33 mouse cellular contexts compared by ENCODE assay signal in genomic region chr11:50942386-50942785, GRCm38 (mm10). TPM values are rescaled to one million over a fixed set of nuclear protein-coding genes. Genes with fewer than 3 reads are reported as not detected.
"Had no signal": no experiment of that assay in that cellular context is flagged by ENCODE, and none has a peak within 500 bp of the region (broad histone marks: within the 10 kb centered on the region; RNA-seq: fewer than 3 reads in every experiment).

No protein-coding gene starts in this region.

- H3K27me3 ChIP-seq: intestine, embryonic 15.5 days; liver, embryonic 13.5 days; midbrain, embryonic 13.5 days; neural tube, embryonic 13.5 days; stomach, embryonic 15.5 days had no signal

- H3K27ac ChIP-seq: intestine, embryonic 15.5 days; left cerebral cortex, adult 2 months; liver, embryonic 13.5 days; midbrain, embryonic 10.5 days; midbrain, embryonic 13.5 days; neural tube, embryonic 13.5 days; stomach, embryonic 15.5 days had no signal

- H3K4me1 ChIP-seq: intestine, embryonic 15.5 days; liver, embryonic 13.5 days; midbrain, embryonic 10.5 days; midbrain, embryonic 13.5 days; neural tube, embryonic 13.5 days; stomach, embryonic 15.5 days had no signal

- H3K9me3 ChIP-seq: intestine, embryonic 15.5 days; liver, embryonic 13.5 days; midbrain, embryonic 10.5 days; midbrain, embryonic 13.5 days; neural tube, embryonic 13.5 days; stomach, embryonic 15.5 days had no signal

- DNase-seq: kidney, adult 18-20 months; kidney, adult 9 months; kidney, postnatal 25 days; layer of hippocampus, postnatal 36 days; liver, embryonic 13.5 days; lung, adult 2 months; lung, postnatal 14 days; lung, postnatal 4 days; retina, postnatal 1 day; right cerebral cortex, postnatal 25 days; spleen, adult 18-20 months; thymus, adult 2 months; thymus, postnatal 25 days had no signal

- H3K36me3 ChIP-seq: intestine, embryonic 15.5 days; liver, embryonic 13.5 days; midbrain, embryonic 10.5 days; midbrain, embryonic 13.5 days; neural tube, embryonic 13.5 days; stomach, embryonic 15.5 days had no signal

- ATAC-seq: intestine, embryonic 15.5 days; midbrain, embryonic 13.5 days; midbrain, embryonic 16.5 days had no signal

- H3K4me2 ChIP-seq: intestine, embryonic 15.5 days; liver, embryonic 13.5 days; midbrain, embryonic 13.5 days; neural tube, embryonic 13.5 days; stomach, embryonic 15.5 days had no signal

- H3K4me3 ChIP-seq: intestine, embryonic 15.5 days; left cerebral cortex, adult 2 months; liver, embryonic 13.5 days; midbrain, embryonic 10.5 days; midbrain, embryonic 13.5 days; myocyte; neural tube, embryonic 13.5 days; stomach, embryonic 15.5 days had no signal

- H3K9ac ChIP-seq: intestine, embryonic 15.5 days; liver, embryonic 13.5 days; midbrain, embryonic 13.5 days; neural tube, embryonic 13.5 days; stomach, embryonic 15.5 days had no signal

RNA-seq across cellular contexts. Expression of gene 4933414I15Rik, which starts 1.2 kb away (rescaled TPM):
- total RNA-seq: layer of hippocampus, adult 8-10 months; layer of hippocampus, postnatal 10 days; layer of hippocampus, postnatal 36 days; left cerebral cortex, adult 2 months; left cerebral cortex, postnatal 10 days; left cerebral cortex, postnatal 36 days; liver, adult 2 months; megakaryocyte progenitor cell, adult 5-6 weeks; monocyte, adult 5-6 weeks; neutrophil, adult 5-6 weeks had no signal
- polyA plus RNA-seq: intestine, embryonic 15.5 days; limb, embryonic 11.5 days; limb, embryonic 14.5 days; liver, adult 2 months; liver, embryonic 13.5 days; liver, embryonic 16.5 days; lung, adult 2 months; lung, embryonic 16.5 days; midbrain, embryonic 10.5 days; midbrain, embryonic 13.5 days; midbrain, embryonic 16.5 days; myocyte; neural tube, embryonic 13.5 days; stomach, embryonic 15.5 days; thymus, adult 2 months had no signal

RNA-seq across cellular contexts. Expression of gene Zfp354b, which starts 11.0 kb away (rescaled TPM):
- total RNA-seq: megakaryocyte progenitor cell, adult 5-6 weeks; monocyte, adult 5-6 weeks had no signal

RNA-seq across cellular contexts. Expression of gene Prop1, which starts 11.2 kb away (rescaled TPM):
- total RNA-seq: layer of hippocampus, adult 8-10 months; layer of hippocampus, postnatal 10 days; layer of hippocampus, postnatal 36 days; left cerebral cortex, adult 2 months; left cerebral cortex, postnatal 10 days; left cerebral cortex, postnatal 36 days; liver, adult 2 months; megakaryocyte progenitor cell, adult 5-6 weeks; monocyte, adult 5-6 weeks; neutrophil, adult 5-6 weeks had no signal
- polyA plus RNA-seq: intestine, embryonic 15.5 days; limb, embryonic 11.5 days; liver, adult 2 months; liver, embryonic 13.5 days; liver, embryonic 16.5 days; lung, adult 2 months; lung, embryonic 16.5 days; midbrain, embryonic 10.5 days; midbrain, embryonic 13.5 days; midbrain, embryonic 16.5 days; myocyte; neural tube, embryonic 13.5 days; stomach, embryonic 15.5 days; thymus, adult 2 months had no signal

RNA-seq across cellular contexts. Expression of gene Olfr1378, which starts 23.9 kb away (rescaled TPM):
- total RNA-seq: layer of hippocampus, adult 8-10 months; layer of hippocampus, postnatal 10 days; layer of hippocampus, postnatal 36 days; left cerebral cortex, adult 2 months; left cerebral cortex, postnatal 10 days; left cerebral cortex, postnatal 36 days; liver, adult 2 months; megakaryocyte progenitor cell, adult 5-6 weeks; monocyte, adult 5-6 weeks; neutrophil, adult 5-6 weeks had no signal
- polyA plus RNA-seq: intestine, embryonic 15.5 days; limb, embryonic 11.5 days; liver, adult 2 months; liver, embryonic 13.5 days; liver, embryonic 16.5 days; lung, adult 2 months; lung, embryonic 16.5 days; midbrain, embryonic 10.5 days; midbrain, embryonic 13.5 days; midbrain, embryonic 16.5 days; myocyte; neural tube, embryonic 13.5 days; stomach, embryonic 15.5 days; thymus, adult 2 months had no signal

RNA-seq across cellular contexts. Expression of gene Zfp2, which starts 26.4 kb away (rescaled TPM):
- total RNA-seq: monocyte, adult 5-6 weeks had no signal
